Mouse (Mus musculus): ENCODE data around the gene Nutf2-ps1. TPM values are rescaled to one million over a fixed set of nuclear protein-coding genes. Genes with fewer than 3 reads are reported as not detected.

Nutf2-ps1 gene
- polyA plus RNA-seq, 1 experiment, result 33.7 TPM

- DNase-seq (ENCODE audit: low spot score), result no peak
Observed at GRCm38 (mm10) chr19:53571056-53571455, 17.8 kb downstream of the Nutf2-ps1 start.

GRCm38 (mm10) chr19:53568553-53568952 is 20.3 kb downstream of the Nutf2-ps1 start:
- DNase-seq (ENCODE audit: low spot score), result no peak

GRCm38 (mm10) chr19:53567864-53568263 is 21.0 kb downstream of the Nutf2-ps1 start:
- DNase-seq (ENCODE audit: low spot score), result no peak

DNA sequence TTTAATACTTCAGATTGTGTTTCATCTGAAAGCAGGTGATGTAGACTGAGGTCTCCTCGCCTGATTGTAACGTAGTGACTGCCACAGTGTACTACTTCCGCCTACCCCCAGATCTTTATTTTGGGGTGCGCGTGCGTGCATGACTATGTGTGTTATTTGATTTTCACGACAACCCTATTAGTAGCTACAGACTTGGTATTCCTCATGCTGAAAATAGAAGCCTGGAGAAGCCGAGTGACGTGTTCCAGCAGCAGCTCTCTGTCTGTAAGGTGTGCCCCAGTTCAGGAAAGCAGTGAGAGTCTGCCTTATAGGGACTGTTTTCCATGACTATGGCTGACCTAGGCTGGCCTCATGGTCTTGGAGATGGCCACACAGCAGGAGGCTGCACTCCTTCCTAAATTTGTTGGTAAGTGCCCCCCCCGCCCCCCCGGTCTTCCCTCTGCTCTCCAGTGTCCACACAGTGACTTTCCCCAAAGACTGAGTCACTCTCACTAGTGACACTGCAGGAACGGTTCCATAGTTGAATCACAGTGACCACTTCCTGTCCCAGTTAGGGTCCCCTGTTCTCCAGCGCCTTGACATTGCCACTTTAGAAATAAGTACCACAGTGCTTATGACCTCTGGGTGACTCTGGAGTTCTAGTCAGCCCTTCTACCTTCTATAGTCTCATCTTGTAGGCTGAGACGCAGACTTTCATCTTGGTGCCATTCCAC is 23.1 kb downstream of the Nutf2-ps1 start:
- DNase-seq (ENCODE audit: low spot score), result no peak

DNA sequence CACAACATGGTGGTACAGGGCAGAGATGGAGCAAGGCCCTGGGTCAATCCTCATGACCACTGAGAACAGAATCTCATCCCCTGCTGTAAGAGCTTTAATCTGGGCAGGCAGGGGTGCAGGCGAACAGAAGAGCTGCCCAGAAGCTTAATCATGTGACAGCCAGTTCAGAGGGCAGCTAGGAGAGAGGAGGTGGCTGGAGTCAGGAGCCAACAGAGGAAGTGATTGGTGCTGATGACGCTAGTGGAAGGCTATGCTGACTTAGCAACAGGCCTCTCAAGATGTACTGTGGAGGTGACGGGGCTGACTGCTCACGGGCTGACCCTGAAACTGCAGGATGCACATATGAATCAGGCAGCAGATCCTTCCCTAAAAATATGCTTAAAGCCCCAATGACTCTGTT is 24.7 kb downstream of the Nutf2-ps1 start:
- DNase-seq (ENCODE audit: low spot score), result no peak

DNA sequence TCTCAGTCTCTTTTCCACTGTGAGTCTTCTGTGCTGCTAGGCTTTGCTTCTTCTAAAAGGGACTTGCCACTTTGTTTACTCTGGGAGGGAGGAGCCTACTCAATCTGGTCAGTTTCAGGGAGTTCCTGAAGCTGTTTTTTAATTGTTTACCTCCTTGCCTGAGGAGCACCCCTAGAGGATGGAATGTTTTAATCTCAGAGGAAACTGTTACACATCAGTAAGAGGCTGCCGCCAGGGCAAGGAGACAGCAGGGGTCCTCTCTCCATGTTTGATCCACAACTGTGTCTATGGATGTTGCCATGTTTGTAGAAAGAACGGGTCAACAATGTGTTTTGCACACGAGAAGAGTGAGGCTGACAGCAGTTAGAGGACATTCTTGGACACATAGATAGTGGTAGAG is 28.4 kb downstream of the Nutf2-ps1 start:
- no peak for DNase-seq (ENCODE audit: low spot score)

DNA sequence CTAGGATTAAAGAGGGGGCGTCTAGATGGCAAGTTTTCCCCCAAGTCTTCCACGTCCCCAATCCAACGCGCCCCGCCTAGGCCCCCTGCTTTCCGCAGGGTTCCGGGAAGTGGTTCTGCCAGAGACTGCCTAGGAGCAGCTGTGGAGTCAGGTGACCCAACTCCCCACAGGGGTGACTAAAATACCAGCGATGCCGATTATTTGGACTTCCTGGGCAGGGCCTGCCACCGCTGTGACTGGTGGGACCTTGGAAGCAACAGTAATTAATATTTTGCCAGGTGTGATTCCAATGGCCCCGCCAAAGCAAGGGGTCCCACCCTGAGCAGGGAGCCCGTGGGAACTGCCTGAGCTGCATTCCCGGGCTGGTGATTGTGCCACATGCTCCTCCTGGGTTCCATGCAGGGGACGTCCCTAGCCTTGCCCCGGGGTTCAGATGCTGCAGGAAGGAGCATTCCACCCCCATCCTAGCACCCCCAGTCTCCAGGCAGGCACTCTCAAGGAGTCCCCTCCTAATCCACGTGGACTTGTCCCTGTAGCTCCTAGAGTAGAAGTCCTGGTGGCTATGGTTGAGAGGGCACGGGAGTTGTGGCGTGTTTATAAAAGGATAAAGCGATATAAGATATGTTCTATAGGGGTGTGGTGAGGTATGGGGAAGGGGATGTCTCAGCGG is 31.5 kb downstream of the Nutf2-ps1 start:
- no peak for DNase-seq (ENCODE audit: low spot score)

DNA sequence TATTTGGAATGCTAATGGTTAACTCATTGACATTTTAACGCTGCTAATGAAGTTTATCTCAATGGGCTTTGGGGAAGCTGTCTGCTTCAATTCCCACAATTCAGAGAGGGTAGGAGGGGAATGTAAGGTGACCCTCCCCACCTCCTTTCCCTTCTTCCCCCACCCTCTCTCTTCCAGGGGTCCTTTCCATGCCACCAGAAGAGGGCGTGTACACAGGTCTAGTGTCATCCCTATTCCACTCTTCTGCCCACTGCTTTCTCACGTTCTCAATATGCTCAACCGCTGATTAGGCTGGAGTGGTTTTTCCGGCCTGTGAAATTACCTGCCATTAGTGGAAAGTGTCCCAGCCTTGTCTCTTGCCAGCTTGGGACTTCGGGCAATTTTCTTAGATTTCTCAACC is 32.0 kb downstream of the Nutf2-ps1 start:
- DNase-seq (ENCODE audit: low spot score), result no peak

DNA sequence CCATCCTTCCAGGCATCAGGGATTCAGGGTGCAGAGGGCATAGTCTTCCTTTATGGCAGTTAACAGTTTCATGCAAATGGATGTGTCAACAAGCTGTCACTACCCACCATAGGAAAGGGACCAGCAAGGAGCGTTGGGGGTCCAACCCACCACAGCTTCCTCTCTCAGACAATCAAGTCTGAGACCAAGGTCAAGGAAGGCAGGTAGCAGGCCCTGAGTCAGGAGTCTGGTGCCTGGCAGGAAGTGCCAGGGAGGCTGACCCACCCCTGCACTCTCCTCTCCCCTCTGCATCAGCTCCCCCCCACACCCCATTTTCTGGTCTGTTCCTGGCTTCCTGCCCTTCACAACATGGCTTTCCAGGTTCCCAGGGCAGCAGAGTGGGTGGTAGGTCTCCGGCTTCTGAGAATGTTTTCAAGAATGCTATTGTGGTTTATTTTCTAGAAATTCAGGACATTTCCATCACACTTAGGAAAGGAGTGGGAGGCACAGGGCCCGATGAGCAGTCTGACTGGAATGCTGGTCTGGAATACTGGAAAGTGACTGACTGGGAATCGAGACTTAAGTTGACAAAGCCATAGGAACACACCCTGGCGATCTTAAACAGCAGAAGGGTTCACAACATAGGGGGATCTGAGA is 33.8 kb downstream of the Nutf2-ps1 start:
- no peak for DNase-seq (ENCODE audit: low spot score)

GRCm38 (mm10) chr19:53554402-53554801 is 34.5 kb downstream of the Nutf2-ps1 start:
- no peak for DNase-seq (ENCODE audit: low spot score)

DNA sequence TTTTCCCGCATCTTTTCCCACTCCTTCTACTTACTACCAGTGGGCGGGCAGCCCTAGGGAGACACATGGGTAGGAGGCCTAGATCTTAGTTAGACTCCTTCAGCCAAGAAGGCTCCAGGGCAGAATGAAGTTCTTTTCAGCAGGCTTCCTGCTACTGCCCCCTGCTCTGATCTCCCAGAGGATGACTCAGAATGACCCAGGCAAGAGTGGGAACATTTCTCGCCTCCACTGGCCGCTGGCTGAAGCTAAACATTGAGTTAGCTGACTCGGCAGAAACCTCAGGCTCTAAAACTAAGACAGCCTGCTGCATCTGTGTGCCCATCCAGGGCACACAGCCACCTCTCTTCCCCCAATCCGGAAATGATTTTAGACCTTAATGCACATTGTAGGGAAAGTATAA is 36.1 kb downstream of the Nutf2-ps1 start:
- no peak for DNase-seq (ENCODE audit: low spot score)

- no peak for DNase-seq (ENCODE audit: low spot score)
Observed at GRCm38 (mm10) chr19:53552216-53552786, 36.6 kb downstream of the Nutf2-ps1 start.

DNA sequence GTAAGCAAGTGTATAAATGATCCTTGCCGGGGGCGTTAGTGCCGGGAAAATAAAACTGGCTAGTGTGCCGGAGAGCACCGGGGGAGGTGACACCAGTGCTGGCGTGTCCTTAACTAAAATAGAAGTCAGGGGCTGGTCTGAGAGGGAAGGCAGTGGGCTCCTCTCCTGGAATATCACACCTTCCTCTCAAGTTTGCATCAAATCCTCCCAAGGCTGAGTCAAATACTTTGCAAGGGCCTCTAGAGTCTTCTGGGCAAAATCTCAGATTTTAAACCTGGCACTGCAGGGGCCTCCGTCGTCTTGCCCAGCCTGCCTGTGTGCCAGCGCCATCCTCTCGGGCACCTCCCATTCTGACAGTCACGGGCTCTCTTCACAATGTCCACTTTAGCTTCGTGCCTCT is 37.9 kb downstream of the Nutf2-ps1 start:
- DNase-seq (ENCODE audit: low spot score), result no peak

DNA sequence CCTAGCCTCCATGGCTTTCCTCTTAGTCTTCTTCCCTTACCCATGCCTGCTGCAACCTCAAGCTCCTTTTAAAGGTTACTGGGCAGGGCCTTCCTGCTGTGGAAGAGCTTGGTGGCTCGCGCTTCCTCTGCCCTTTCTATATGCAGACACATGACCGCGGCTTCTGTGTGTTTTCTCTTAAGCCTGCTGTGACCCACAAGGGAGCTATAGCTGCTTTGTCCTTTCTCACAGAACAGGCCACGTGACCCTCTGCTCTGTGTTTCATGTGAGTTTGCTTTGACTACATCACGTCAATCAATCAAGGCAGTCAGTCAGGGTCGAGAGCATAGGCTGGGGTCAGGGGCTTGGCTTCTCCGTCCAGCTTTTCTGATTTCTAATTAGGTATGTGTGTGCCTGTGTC is 41.3 kb downstream of the Nutf2-ps1 start:
- no peak for DNase-seq (ENCODE audit: low spot score)

GRCm38 (mm10) chr19:53544923-53545561 is 43.8 kb downstream of the Nutf2-ps1 start:
- no peak for DNase-seq (ENCODE audit: low spot score)

DNA sequence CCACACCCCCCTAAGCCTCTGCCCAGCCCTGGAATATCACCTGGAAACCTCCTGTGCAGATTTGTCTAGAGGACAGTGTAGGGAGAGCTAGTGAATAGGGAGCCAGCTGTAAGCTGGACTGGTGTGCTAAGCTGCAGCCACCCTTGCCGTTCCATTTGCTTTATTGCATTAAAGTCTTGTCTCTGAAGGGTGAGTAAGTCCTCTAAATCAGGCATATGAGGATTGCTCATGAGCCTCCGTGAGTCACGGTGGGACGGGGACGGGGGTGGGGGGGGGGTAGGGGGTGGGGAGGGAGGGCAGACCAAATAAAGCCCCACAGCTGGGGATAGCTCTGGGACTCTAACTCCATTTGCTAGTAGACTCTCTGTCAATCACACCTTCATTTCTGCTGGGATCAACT is 45.3 kb downstream of the Nutf2-ps1 start:
- no peak for DNase-seq (ENCODE audit: low spot score)

DNA sequence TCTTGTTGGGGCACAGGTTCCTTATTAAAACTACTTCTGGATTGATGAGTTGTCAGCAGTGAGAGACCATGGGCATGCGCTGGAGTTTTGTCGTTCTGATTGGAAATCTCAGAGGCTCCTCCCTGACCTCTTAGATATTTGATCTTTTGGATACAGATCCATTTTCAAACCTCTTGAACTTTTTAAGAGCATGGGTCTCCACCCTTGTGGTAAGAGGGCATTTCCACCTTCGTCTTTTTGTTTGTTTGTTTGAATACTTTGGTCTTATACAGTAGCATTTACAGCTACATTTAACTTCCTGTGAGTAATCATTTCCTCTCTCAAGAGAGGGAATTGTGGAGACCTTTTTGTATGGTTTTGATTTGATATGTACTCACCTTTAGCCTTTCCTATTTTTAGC is 49.6 kb downstream of the Nutf2-ps1 start:
- DNase-seq (ENCODE audit: low spot score), result no peak

- DNase-seq (ENCODE audit: low spot score), result no peak
Observed at GRCm38 (mm10) chr19:53538796-53539195, 50.1 kb downstream of the Nutf2-ps1 start.

All from urinary bladder, adult 2 months (tissue).